Comparison of ENCODE assay signal across 9 mouse cellular contexts in genomic region chr12:85569393-85570157, GRCm38 (mm10). TPM values are rescaled to one million over a fixed set of nuclear protein-coding genes. Genes with fewer than 3 reads are reported as not detected.
A peak's percentile ranks its signal among the peaks of the same experiment; 100 is the strongest.
DNase-seq lines count a peak whose midpoint lies in the region; ATAC-seq lines count a peak whose summit lies in the region.
"Had no signal": no experiment of that assay in that cellular context is flagged by ENCODE, and none has a peak within 500 bp of the region (broad histone marks: within the 10 kb centered on the region; RNA-seq: fewer than 3 reads in every experiment).

No protein-coding gene starts in this region.

- no peaks in the 10 kb centered on the region for H3K36me3 ChIP-seq in embryonic facial prominence, embryonic 11.5 days (replicated peaks; ENCODE audit: control insufficient read depth, insufficient read depth, low read depth, low read length)
- H3K36me3 ChIP-seq in embryonic facial prominence, embryonic 10.5 days (replicated peaks), result no peaks in the 10 kb centered on the region
- H3K36me3 ChIP-seq in stomach, embryonic 14.5 days (ENCODE audit: control insufficient read depth, insufficient read depth, low read length), result no peaks in the 10 kb centered on the region

- ATAC-seq in embryonic facial prominence, embryonic 11.5 days (replicated peaks; ENCODE audit: insufficient number of reproducible peaks, low FRiP score, low TSS enrichment, low read depth), result no peak
- peak; percentile 51; the same call in 1 of the 2 replicates for ATAC-seq in stomach, embryonic 14.5 days (ENCODE audit: insufficient number of reproducible peaks, insufficient read depth, low FRiP score, low read depth)

- WGBS in embryonic facial prominence, embryonic 11.5 days, result 73% methylated on average over 12 of the region's 12 CpGs
- WGBS in embryonic facial prominence, embryonic 10.5 days, result 78% methylated on average over 12 of the region's 12 CpGs
- 52% methylated on average over 12 of the region's 12 CpGs for WGBS in stomach, embryonic 14.5 days

- H3K27me3 ChIP-seq in embryonic facial prominence, embryonic 11.5 days (ENCODE audit: control insufficient read depth, insufficient read depth, low read length), result no peaks in the 10 kb centered on the region
- no peaks in the 10 kb centered on the region for H3K27me3 ChIP-seq in embryonic facial prominence, embryonic 10.5 days (replicated peaks; ENCODE audit: low read depth, poor library complexity, severe bottlenecking)
- H3K27me3 ChIP-seq in stomach, embryonic 14.5 days (ENCODE audit: control insufficient read depth, insufficient read depth, low read length), result no peaks in the 10 kb centered on the region

- H3K9me3 ChIP-seq in embryonic facial prominence, embryonic 11.5 days (replicated peaks; ENCODE audit: control insufficient read depth, low read length), result no peaks in the 10 kb centered on the region
- H3K9me3 ChIP-seq in embryonic facial prominence, embryonic 10.5 days, result no peaks in the 10 kb centered on the region
- no peaks in the 10 kb centered on the region for H3K9me3 ChIP-seq in stomach, embryonic 14.5 days (ENCODE audit: control insufficient read depth, low read depth, low read length)

- no peak overlapping the region for H3K4me3 ChIP-seq in embryonic facial prominence, embryonic 11.5 days (ENCODE audit: low read depth, low read length)
- no peak overlapping the region for H3K4me3 ChIP-seq in embryonic facial prominence, embryonic 10.5 days
- no peak overlapping the region for H3K4me3 ChIP-seq in stomach, embryonic 14.5 days (ENCODE audit: low read depth, low read length)

- no peak overlapping the region for H3K27ac ChIP-seq in embryonic facial prominence, embryonic 11.5 days (replicated peaks; ENCODE audit: low read depth, low read length)
- no peak overlapping the region for H3K27ac ChIP-seq in embryonic facial prominence, embryonic 10.5 days (replicated peaks)
- no peak overlapping the region for H3K27ac ChIP-seq in stomach, embryonic 14.5 days (ENCODE audit: low read length)

- no peak for DNase-seq in embryonic facial prominence, embryonic 11.5 days (ENCODE audit: low spot score)
- no peak for DNase-seq in embryonic facial prominence, embryonic 10.5 days (ENCODE audit: low spot score)
- DNase-seq in right cerebral cortex, adult 2 months (ENCODE audit: low spot score in 2 of 2), result peak; percentile 65 to 66
- no peak for DNase-seq in right cerebral cortex, postnatal 14 days
- DNase-seq in layer of hippocampus, adult 9-11 months, result peak; percentile 36
- no peak for DNase-seq in embryo, embryonic 10.5 days (ENCODE audit: low spot score)
- DNase-seq in kidney, adult 11 months, result no peak
- DNase-seq: kidney, adult 9 months had no signal

- peaks cover 4% of the 10 kb centered on the region for H3K4me1 ChIP-seq in embryonic facial prominence, embryonic 11.5 days (ENCODE audit: control insufficient read depth, insufficient read depth, low read length)
- peaks cover 18% of the 10 kb centered on the region for H3K4me1 ChIP-seq in embryonic facial prominence, embryonic 10.5 days
- H3K4me1 ChIP-seq in stomach, embryonic 14.5 days (ENCODE audit: control insufficient read depth, insufficient read depth, low read length), result 0 out of 2 replicates have a peak, but pooled peaks cover 4% of the 10 kb centered on the region

- no peak overlapping the region for H3K4me2 ChIP-seq in embryonic facial prominence, embryonic 11.5 days (ENCODE audit: low read depth, low read length)
- H3K4me2 ChIP-seq in stomach, embryonic 14.5 days (replicated peaks; ENCODE audit: low read depth, low read length), result no peak overlapping the region

- H3K9ac ChIP-seq in embryonic facial prominence, embryonic 11.5 days (replicated peaks; ENCODE audit: low read length), result 0 out of 2 replicates have a peak overlapping the region, but pooled peaks have one; percentile 13
- H3K9ac ChIP-seq in stomach, embryonic 14.5 days (replicated peaks; ENCODE audit: low read depth, low read length), result no peak overlapping the region

RNA-seq across cellular contexts. Expression of gene Jdp2, which starts 29.3 kb away (rescaled TPM):
- polyA plus RNA-seq in embryonic facial prominence, embryonic 11.5 days (2014; fragmentation: Nextera tagmentation; extraction: Ambion mirVana), result 0.27 and 0.49 TPM in 2 replicates
- polyA plus RNA-seq in embryonic facial prominence, embryonic 10.5 days (2016; fragmentation: Nextera tagmentation; extraction: Ambion mirVana), result 0.15 and 0.48 TPM in 2 replicates
- polyA plus RNA-seq in stomach, embryonic 14.5 days (2014; fragmentation: Nextera tagmentation; extraction: Ambion mirVana), result 0.98 and 1.4 TPM in 2 replicates

Comparison
In these comparisons a context has a peak if more than half of its experiments do, and no peak if none do; other contexts are left out.
1. DNase-seq: peak in right cerebral cortex, adult 2 months (2 of 2) and layer of hippocampus, adult 9-11 months (single experiment); none in embryonic facial prominence, embryonic 11.5 days (single experiment), embryonic facial prominence, embryonic 10.5 days (single experiment), right cerebral cortex, postnatal 14 days (single experiment), embryo, embryonic 10.5 days (single experiment) and kidney, adult 11 months (single experiment).